Mouse (Mus musculus) gastrocnemius, postnatal 25 days (tissue): ENCODE measurements around the gene Fancc. TPM values are rescaled to one million over a fixed set of nuclear protein-coding genes. Genes with fewer than 3 reads are reported as not detected.

ENCODE experiments used
- DNase-seq: peaks from one replicate; pipeline ENCODE4 v3.0.0; 2022
- total RNA-seq, 2 experiments: library from RNA; stranded (reverse); gene quantifications; 1 replicate in 1 of 2; 2 replicates in 1 of 2; pipeline ENCODE4 v1.2.3; 2021

Fancc gene
- total RNA-seq, 2 experiments from 2014 or later = 2.0 to 2.3 TPM

DNA sequence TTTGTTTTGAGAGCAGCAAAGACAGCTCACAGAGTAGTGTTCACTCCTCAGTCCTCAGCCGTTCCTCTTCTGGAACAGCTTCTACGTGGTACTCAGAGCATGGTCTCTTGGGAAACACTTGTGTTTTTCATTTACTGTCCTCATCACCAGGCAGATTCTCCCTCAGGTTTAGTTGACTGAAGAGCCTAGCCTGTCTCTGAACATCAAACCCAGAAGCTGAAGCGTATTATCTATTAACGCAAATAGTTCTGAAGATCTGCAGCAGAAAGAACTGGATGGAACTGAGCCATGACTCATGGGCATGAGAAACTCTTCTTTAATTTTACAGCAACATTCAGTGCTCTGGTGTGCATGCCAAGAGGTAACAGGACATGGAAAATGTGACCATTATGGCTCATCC, 147.0 kb downstream of the Fancc start:
- DNase-seq = no peak

DNA sequence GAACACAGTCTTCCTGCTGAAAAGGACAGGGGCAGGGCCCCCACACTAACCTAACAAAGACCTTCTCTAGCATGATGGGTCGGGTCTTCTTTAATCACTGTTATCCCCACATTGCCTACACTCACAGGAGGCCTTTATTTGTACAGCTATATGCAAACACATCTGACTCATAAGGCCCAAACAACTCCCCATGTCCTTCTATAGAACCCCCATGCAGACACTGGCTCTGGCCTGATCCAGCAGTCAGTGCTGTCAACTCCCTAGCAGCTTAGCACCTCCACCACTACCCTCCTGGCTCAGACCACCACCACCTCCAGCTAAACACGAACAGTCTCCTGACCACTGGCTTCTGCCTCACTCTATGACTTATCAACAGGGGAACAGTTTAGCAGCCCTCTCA, 149.4 kb downstream of the Fancc start:
- no peak for DNase-seq

DNA sequence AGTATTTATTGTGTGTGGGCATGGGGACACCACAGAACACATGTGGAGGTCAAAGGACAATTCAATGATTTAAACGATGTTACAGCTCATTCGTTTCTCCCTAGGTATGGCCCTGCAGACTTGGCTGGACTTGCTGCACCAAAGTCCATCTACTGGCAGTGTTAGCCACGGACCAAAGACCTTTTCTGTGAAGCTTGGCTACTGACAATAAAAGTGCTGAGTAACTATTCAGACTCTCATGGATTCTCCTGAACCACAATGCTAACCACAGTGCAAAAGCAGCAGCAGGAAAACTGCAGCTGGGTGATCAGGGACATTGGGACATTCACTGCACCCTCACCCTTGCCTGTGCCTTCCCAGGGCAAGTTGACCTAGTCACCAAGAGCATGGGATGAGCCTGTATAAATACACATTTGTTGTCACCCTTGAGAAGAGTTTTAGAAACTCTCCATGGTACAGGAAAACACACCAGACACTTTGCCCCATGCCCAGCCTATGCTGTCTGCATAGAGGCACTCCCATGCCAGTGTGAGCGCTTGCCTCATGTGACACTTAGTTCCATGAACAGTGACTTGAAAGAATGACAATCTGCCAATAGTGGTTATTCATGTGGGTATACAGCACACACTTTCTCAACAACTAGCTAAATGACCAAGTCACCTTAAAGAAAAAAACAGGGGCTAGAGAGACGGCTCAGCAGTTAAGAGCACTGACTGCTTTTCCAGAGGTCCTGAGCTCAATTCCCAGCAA, 151.4 kb downstream of the Fancc start:
- no peak for DNase-seq

DNA sequence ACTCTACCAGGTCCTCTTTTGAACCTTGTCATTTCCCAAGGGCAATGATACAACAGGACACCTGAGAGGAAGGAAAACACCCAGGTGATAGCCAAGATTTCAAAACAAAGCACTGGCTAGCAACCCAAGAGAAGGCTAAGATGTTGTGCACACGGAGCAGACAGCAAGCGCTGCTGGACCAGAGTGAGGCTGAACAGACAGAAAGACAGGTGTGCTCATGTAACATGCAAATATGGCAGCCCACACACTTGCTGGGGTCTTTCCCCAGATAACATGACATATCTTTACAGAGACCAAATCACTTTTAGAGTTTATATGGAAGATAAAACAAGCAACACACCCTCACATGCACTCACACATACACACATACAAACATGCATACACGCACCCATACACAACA, 152.6 kb downstream of the Fancc start:
- DNase-seq = no peak

DNA sequence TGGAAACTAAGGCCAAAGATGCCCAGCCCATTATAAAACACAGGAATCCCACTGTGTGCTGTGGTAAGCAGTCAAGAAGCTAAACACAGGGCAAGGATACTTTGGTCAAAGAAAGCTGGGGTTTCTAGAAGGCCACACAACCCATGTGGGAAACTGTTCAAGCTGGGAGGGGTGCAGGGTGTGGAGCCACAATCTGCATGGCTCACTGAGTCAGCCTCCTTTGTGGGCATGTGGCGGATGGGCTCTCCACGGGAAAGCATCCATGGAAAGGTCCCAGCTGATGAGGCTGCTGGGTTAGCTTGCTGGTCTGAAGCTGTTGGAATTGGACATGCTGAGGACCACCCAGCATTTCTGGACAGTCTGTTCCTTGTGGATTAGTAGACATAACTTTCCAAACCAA, 154.3 kb downstream of the Fancc start:
- no peak for DNase-seq

DNA sequence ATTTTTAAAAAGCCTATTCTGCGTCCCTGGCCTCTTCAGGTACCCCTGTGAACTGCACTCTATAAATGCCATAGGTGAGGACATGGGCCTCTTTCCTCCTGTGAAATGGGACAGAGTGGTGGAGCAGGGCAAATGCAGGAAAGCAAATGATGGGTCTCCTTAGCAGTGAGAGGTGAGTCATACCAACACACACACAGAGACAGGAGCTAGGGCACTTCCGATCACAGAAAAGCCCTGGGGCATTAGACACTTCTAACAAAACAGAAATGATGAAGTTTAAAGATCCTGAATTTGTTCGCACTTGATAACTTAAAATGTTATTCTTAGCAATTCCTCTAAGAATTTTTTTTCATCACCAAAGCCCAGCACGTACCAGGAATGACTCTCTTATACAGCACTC, 157.1 kb downstream of the Fancc start:
- no peak for DNase-seq

DNA sequence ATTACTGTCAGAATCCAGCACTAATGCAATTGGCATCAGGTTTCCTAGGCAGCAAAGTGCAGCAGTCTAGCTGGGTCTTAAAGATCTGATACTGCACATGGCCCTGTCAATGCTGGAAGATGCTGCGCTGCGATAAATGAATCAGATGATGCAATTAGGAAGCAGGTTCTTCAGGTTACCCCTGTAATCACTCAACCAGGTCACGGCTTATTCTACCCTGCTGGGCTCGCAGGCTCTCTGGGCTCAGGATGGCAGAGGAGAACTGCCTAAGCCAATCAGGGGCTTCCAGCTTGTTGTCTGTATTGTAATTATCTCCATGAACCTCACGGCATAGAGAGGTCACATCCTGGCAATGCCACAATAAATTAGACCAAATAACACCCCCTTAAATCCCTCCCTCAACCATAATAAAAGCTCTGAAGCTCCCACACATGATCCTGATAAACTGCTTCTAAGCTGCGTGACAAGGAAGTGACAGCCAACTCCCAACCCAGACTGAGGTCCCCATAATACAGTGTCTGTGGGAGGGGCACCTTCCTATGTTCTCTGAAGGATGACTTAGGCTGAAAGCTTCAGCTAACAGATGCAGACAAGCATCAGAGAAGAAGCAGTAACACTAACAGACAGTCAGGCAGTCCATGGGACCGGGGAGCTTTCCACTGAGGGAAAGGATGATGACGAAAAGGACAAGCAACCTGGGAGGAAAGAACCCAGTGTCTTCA, 159.7 kb downstream of the Fancc start:
- DNase-seq = no peak

DNA sequence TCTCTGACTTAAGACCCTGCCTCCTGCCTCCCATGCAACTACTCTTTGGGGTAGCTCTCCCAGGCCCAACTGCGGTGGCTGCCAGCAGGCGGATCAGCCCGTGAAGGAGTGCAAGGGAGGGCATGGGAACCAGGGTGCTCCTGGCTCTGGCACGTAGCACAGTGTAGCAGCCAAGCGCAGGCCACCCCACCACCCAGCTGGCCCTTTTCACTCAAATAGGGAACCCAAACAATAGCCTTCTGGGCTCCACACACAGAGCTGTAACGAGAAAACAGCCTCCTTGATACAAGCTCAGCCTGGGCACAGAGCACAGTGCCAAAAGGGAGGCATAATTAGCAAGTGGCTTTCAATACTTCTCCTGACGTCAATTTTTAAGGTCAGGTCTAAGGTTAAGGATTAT, 160.7 kb downstream of the Fancc start:
- no peak for DNase-seq

DNA sequence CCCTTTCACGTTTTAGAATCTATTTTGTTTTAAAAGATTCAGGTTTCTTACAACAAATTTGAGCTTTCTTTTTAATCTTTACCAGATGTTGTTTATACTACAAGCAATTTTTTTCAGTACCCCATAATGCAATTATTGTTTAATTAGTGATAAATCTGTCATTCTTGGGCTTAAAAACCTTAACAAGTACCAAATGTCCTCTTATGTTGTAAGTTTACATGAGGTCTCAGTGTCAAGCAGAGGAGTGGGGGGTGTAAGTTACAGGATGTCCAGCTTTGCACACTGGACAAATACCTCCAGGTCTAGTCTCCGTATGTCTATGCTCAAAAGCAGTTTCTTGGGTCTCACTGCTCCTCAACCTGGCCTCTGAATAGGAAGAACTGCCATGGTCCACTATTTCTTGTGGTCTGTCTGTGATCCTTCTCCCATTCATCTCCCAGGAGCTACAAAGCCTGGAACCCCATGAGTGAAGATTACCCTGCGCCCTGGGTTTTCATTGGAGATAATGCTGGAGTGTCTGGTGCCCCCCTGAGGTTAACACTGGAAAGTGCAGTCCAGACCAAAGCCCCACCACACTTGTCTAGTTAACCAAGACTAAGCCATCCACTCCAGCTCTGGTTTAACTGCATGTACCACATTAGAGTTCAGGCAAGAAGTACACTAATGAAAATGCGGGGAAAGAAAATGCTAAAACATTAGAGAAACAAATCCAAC, 161.5 kb downstream of the Fancc start:
- no peak for DNase-seq

DNA sequence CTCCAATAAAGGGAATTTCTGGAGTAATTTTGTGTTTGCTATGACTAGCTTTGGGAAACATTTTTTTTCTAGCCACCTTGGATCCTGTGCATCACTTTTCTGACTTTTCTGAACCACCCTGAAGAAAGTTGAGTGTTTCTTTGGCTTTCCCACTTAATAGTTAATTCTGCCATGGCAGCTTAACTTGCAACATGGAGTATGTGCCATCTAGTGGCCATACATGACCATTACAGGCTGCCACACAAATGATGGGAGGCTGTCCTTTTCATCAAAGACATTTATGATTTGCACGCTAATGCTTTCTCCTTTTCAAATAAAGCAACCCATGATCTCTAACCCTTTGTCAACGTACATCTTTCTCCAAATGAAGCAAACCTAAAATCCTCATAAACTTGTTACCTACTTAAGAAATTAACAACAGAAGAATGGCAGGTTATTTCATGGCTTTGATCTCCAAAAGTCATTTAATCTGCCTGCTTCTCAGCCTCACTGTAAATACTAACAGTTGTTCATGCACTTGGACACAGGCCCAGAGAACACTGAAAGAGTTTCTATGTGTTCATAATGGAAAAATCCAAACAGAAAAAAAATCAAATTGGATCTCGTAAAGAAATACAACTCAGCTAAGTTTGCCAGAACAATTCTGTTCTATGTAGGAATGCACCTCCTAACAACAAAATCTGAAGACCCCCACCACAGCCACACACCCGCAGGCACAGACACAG, 164.3 kb downstream of the Fancc start:
- no peak for DNase-seq

DNA sequence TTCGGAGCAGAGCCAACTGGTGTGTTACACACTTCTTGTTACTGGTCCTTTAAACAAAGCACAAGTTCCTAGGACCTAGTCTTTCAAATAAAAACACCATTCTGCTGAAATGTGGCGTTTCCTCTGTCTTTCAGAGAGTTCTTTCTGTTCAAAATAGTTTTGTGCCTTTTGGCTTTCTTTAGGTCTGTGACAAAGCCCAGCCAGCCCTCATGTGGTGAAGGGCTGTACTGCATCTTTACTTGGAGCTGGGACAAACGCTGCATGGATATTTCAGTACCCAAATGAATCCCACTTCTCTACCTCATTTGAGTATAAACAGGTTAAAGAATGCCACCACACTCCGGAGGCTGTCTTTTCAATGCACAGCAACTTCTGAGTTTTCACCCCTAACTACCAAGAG, 165.7 kb downstream of the Fancc start:
- no peak for DNase-seq

DNA sequence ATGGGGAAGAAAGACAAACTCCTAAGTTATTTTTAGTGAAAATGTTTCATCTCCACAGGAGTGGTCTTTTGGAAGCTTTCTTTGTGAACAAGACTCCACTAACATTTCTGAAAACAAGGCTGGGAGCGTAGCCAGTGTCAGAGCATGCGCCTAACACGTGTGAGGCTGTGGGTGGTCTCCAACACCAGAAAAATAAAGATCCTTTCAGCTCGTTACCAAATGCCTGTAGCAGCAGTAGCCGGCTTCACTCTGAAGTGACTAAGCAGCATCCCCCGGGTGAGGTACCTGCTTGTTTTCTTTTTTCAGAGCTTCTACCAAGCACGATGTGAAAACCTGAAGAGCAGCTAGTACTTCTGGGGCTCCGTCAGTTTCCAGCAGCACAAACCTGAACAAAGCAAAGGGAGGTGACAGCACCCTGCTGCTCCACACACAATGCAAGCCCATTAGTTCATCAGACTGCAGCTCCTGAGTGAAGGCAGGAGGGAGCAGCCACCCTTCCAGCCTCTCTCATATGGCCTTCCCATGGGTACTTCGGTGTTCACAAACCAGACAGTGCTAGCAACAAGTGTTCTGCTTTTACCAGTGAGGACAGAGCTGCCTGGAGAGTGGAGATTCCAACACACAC, 166.7 kb downstream of the Fancc start:
- DNase-seq = no peak

DNA sequence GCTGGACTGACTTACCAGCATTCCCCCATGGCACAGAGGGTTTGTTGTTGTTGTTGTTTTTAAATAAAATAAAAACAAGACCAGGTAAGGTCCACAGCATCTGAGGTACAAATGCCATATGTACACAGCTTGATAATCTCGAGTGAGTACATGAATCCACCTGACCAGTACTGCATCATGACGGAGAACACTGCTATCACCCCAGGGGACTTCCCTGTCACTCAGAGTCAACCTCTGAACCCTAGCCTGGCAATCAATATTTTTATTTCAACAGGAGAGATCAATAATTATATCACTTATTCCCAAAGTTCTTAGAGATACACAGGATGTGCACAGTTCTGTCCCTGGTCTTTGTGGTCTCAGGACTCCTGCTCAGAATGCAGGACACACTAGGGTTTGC, 171.1 kb downstream of the Fancc start:
- no peak for DNase-seq

DNA sequence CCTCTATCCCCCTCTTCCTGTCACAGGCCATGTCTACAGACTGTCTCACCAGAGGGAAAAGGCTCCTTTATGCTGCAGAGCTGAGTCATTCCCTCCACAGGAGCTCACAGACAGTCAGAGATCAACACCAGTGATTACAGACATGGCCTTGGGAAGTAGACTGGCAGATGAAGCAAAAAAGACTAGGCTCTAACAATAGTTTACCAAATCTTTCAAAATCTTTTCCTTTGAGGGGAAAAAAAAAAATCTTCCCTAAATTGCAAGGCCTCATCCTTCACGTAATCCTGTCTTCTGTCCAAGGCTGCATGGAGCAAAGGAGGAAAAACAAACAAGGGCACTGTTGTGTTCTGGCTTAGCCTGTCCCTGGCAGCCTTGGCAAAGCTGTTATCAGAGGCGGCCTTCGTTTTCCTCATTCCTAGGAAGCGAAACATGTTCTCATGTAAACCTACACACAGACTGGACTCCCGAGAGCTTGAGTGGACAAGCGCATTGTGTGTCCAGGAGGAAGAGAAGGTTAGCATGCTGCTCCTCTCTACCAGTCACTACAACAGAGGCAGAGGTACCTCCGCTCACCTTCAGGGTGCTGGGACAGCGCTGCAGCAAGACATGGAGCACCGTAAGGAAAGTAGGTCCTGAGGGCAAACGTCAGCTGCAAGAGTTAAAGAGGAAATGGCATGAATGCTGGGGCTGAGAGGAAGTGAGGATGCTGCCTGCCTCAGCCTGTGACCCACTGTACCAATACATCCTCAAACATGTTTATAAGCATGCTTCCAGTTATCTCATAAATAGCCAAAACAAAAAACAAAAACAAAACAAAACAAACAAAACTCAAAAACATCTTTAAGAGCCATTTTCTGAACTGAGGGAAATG, 171.9 kb downstream of the Fancc start:
- DNase-seq = no peak

DNA sequence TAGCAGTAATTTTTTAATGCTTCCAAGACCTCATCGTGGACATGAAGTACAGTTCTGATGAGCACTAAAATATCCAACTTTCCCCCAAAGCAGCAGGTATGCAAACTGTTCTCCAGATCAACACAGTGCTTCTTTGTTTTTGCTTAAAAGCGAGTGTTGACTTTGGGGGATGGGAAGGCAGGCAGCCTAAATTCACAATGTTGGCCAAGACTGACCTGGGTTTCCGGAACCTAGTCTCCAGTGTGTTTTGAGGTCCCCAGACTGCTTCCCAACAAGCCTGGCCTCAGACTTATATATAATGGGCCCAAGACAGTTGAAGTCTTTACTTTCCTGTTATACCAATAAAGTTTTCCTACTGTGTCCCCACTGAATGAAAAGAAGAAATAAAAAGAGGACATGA, 172.8 kb downstream of the Fancc start:
- no peak for DNase-seq

DNA sequence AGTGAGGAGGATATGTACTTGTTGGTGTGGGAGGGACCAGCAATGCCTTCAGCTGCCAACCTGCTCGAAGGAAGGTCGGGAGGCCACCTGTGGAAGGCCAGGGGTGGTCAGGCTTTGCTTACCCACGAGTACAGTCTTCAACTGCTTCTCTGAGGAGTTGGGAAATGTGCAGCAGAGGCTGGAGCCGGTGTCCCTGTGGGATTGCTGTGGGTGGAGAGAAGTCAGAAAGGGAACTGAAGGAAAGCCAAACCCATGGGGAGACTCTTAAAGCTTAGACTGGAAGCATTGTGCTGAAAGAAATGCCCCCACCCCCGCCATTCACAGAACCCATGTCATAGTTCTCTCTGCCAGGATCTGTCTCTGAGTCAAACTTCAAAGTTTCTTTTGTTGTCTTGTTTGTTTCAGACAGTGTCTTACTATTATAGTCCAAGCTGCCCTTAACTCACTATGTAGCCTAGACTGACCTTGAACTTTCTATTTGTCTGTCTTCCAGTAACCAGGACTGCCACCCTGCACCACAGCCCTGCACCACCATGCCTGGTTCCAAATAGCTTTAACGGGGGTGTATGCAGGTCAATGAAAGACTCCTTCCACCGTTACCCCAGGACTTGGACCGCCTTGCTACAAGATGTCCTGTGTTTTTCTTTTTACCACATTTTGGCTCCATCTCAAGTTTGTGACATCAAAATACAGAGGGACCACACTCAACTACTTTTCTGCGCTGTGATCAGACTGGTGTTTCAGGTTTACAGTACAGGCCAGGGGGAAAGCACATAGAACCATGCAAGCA, 173.6 kb downstream of the Fancc start:
- no peak for DNase-seq

DNA sequence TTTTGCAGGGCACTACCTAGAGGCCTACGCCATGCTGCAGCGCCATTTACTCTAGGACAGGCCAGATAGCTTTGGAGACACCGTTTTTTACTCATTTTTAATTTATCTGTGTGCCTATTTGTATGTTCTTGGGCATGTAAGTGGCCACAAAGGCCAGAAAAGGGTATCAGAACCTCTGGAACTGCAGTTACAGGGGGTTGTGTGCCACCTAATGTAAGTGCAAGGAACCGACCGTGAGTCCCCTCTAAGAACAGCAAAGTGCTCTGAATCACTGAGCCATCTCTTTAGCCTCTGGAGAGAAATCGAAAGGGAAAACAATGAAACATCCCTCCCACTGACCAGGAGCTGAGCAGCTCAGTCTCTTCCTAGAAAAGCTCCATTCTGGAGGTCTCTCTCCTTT, 174.3 kb downstream of the Fancc start:
- no peak for DNase-seq

DNA sequence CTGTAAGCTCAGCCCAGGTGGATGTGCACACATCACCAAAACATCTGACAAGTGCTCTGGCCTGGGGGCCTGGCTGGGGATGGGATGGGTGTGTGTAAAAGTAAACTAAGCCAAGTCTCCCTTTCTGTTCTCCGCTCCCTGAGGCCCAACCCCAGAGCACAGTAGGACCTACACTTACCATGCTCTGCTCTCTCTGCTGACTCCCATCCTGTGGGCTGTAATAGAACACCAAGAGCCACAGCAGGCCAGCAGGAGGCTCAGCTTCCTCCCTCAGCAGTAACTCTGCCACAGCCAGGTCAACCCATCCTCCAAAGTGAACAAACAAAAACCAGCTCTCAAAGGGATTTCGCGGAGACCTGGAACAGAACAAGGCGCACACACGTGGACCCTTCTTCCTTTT, 175.4 kb downstream of the Fancc start:
- DNase-seq = no peak

DNA sequence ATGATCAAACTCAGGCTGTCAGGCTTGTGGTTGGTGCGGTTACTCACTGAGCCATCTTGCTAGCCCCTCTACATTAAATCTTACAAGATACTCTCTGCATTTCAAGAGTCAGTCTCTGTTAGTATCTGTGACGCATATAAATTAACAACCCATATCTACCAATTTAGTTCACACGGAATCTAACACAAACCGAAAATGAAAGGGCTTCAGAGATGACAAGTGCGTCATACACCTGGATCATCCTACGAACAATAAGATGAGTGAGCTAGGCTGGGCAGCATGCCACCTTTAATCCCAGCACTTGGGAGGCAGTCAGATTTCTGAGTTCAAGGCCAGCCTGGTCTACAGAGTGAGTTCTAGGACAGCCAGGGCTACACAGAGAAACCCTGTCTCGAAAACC, 177.3 kb downstream of the Fancc start:
- DNase-seq = no peak

DNA sequence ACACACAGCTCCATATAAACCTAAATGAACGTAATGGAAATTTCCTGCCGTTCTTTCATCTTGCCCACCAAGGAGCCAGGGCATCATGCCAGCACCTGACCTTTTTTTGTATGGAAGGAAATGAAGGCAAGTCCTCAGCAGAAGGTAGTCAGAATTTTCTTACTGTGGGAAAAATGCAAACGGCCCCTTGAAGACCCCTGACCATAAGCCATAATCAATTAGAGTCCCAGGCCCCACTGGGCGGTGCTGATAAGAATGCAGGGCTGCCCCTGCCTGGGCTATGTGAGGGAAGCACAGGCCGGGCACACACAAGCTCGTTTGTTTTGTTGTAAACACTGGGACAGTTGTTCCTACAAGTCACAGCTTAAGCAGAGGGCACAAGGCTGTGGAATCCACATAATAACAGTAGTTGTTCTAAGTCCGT, 179.4 kb downstream of the Fancc start:
- DNase-seq = no peak
